Mouse (Mus musculus) midbrain, embryonic 14.5 days (tissue): Measurements from ENCODE around the gene Ppp2ca. TPM values are rescaled to one million over a fixed set of nuclear protein-coding genes. Genes with fewer than 3 reads are reported as not detected.
"Not testable (repeated sequence)": the region's sequence is repeated elsewhere in the genome, so short reads cannot be mapped to it uniquely, and the experiment has no call there.

Source experiments
- ATAC-seq: fragments of 200-750 bp; cut with Nextera tagmentation; 2 replicates; pipeline ENCODE4 v1.8.0; 2017; ENCODE audit warnings: moderate number of reproducible peaks, moderate library complexity; ENCODE audit not compliant: low FRiP score, low TSS enrichment
- DNase-seq: peaks from one replicate; pipeline ENCODE4 v3.0.0-alpha.2; 2015
- H3K27ac ChIP-seq: fragments of 300-500 bp; sonication (generic); replicated peaks from 2 replicates; pipeline ENCODE4 v1.5.1; 2014; ENCODE audit warnings: mild to moderate bottlenecking, low read depth, low read length, moderate library complexity
- H3K27me3 ChIP-seq: fragments of 300-500 bp; sonication (generic); 2 replicates; pipeline ENCODE4 v1.6.1; 2014; ENCODE audit warnings: low read length, control low read depth, mixed read lengths; ENCODE audit not compliant: control insufficient read depth, insufficient read depth
- H3K36me3 ChIP-seq: fragments of 300-500 bp; sonication (generic); 2 replicates; pipeline ENCODE4 v1.6.1; 2014; ENCODE audit warnings: low read length, control low read depth; ENCODE audit not compliant: control insufficient read depth, insufficient read depth
- H3K4me1 ChIP-seq: fragments of 300-500 bp; sonication (generic); 2 replicates; pipeline ENCODE4 v1.6.1; 2014; ENCODE audit warnings: mild to moderate bottlenecking, antibody characterized with exemption, low read length, control low read depth; ENCODE audit not compliant: control insufficient read depth, insufficient read depth
- H3K4me2 ChIP-seq: fragments of 300-500 bp; sonication (generic); 2 replicates; pipeline ENCODE4 v1.6.1; 2014; ENCODE audit warnings: mild to moderate bottlenecking, low read length, moderate library complexity
- H3K4me3 ChIP-seq: fragments of 300-500 bp; sonication (generic); replicated peaks from 2 replicates; pipeline ENCODE4 v1.5.1; 2014; ENCODE audit warnings: low read depth, low read length
- H3K9ac ChIP-seq: fragments of 300-500 bp; sonication (generic); replicated peaks from 2 replicates; pipeline ENCODE4 v1.6.1; 2014; ENCODE audit warnings: mild to moderate bottlenecking, low read length, moderate library complexity
- H3K9me3 ChIP-seq: fragments of 300-500 bp; sonication (generic); 2 replicates; pipeline ENCODE4 v1.6.1; 2016; ENCODE audit warnings: low read length, control low read depth, mixed read lengths; ENCODE audit not compliant: control insufficient read depth
- WGBS: fragments of 180-500 bp; shearing (Covaris S2); extraction: QIAGEN DNeasy Blood & Tissue Kit; methylation state at CpG from one replicate; pipeline ENCODE4 v1.1.7; 2014; 5-methylcytosine and 5-hydroxymethylcytosine counted together
- polyA plus RNA-seq: library from polyadenylated mRNA; unstranded; fragments of >200 nt; fragmentation: Nextera tagmentation; extraction: Ambion mirVana; gene quantifications from 2 replicates; pipeline ENCODE4 v1.2.1, GENCODE M21; 2014

Gene Ppp2ca
- polyA plus RNA-seq, 1 experiment from 2014 or later = 162 TPM

- peaks cover 84% of the 10 kb centered on the region for H3K36me3 ChIP-seq
- WGBS = 97% methylated on average over 7 of the region's 7 CpGs
- no peak overlapping the region for H3K4me3 ChIP-seq
- DNase-seq = no peak
- H3K4me2 ChIP-seq = no peak overlapping the region
- H3K27ac ChIP-seq = no peak overlapping the region
- no peaks in the 10 kb centered on the region for H3K27me3 ChIP-seq
- H3K9ac ChIP-seq = no peak overlapping the region
- no peaks in the 10 kb centered on the region for H3K4me1 ChIP-seq
- no peaks in the 10 kb centered on the region for H3K9me3 ChIP-seq
- ATAC-seq = no peak
Observed at GRCm38 (mm10) chr11:52117156-52117555, 18.7 kb downstream of the Ppp2ca start.

DNA sequence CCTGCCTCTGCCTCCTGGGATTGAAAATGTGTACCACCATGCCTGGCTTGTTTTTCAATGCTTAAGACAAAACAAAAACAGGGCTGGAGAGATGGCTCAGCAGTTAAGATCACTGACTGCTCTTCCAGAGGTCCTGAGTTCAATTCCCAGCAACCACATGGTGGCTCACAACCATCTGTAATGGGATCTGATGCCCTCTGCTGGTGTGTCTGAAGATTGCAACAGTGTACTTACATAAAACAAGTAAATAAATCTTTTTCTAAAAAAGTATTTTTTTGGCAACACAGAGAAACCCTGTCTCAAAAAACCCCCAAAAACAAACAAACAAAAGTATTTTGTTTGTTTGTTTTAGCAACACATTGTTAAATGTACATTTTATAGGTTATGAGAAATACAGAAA is 21.9 kb downstream of the Ppp2ca start:
- H3K4me2 ChIP-seq, H3K9me3 ChIP-seq, DNase-seq, H3K9ac ChIP-seq, H3K27me3 ChIP-seq, ATAC-seq, H3K4me1 ChIP-seq, H3K4me3 ChIP-seq, H3K27ac ChIP-seq: not testable (repeated sequence)
- peaks cover 88% of the 10 kb centered on the region for H3K36me3 ChIP-seq

- 93% methylated on average over 6 of the region's 6 CpGs for WGBS
- H3K27ac ChIP-seq = no peak overlapping the region
- no peak overlapping the region for H3K4me2 ChIP-seq
- no peaks in the 10 kb centered on the region for H3K4me1 ChIP-seq
- H3K4me3 ChIP-seq = no peak overlapping the region
- no peaks in the 10 kb centered on the region for H3K27me3 ChIP-seq
- DNase-seq (no peak), ATAC-seq (no peak)
- H3K9me3 ChIP-seq = no peaks in the 10 kb centered on the region
- peaks cover 79% of the 10 kb centered on the region for H3K36me3 ChIP-seq
- H3K9ac ChIP-seq = no peak overlapping the region
Observed at GRCm38 (mm10) chr11:52122045-52122444, 23.6 kb downstream of the Ppp2ca start.

DNA sequence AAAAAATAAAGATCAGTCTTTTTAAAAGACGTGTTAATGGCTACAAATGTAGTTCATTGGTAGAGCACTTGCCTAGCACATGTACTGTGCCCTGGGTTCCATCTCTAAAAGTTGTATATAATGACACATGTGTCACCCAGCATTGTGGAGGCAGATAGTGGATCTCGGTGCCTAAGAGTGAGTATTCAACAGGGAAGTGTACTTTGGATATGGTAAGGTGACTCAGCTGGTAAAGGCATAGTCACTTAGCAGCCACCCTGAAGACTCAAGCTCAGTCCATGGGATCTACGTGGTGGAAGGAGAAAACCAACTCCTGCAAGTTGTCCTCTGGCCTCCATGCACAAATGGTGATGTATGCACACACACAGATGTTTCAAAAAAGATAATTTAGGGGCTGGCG is 26.0 kb downstream of the Ppp2ca start:
- Histone ChIP-seq H3K4me2 (no peak overlapping the region), H3K27me3 (no peaks in the 10 kb centered on the region), H3K27ac (no peak overlapping the region), H3K4me3 (no peak overlapping the region), H3K36me3 (peaks cover 60% of the 10 kb centered on the region), H3K9me3 (no peaks in the 10 kb centered on the region), H3K4me1 (no peaks in the 10 kb centered on the region), H3K9ac (no peak overlapping the region)
- ATAC-seq (no peak), DNase-seq (no peak)
- 95% methylated on average over 4 of the region's 4 CpGs for WGBS

DNA sequence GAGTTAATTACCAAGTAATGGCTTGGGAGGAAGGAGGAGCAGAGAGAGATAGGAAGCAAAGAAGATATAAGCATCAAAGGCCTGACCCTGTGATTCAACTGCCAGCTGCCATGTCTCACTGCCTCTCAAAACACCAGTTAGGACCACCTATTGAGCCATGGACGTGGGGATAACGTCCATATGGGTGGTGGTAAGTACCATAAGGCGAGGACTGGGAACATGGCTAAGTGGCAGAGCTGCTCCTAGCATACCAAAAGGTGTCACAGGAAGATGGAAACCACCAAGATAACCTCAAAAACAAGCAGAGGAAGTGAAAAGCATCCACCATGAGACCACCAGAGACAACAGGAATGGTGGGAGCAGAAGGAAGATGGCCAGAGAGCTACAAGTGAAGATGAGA is 28.7 kb downstream of the Ppp2ca start:
- no peak overlapping the region for H3K9ac ChIP-seq
- H3K4me2 ChIP-seq = no peak overlapping the region
- no peaks in the 10 kb centered on the region for H3K4me1 ChIP-seq
- WGBS = 67% methylated on average over 3 of the region's 3 CpGs
- H3K27me3 ChIP-seq = no peaks in the 10 kb centered on the region
- H3K9me3 ChIP-seq = no peaks in the 10 kb centered on the region
- ATAC-seq = no peak
- no peak for DNase-seq
- H3K27ac ChIP-seq = no peak overlapping the region
- H3K4me3 ChIP-seq = no peak overlapping the region
- H3K36me3 ChIP-seq = peaks cover 35% of the 10 kb centered on the region

DNA sequence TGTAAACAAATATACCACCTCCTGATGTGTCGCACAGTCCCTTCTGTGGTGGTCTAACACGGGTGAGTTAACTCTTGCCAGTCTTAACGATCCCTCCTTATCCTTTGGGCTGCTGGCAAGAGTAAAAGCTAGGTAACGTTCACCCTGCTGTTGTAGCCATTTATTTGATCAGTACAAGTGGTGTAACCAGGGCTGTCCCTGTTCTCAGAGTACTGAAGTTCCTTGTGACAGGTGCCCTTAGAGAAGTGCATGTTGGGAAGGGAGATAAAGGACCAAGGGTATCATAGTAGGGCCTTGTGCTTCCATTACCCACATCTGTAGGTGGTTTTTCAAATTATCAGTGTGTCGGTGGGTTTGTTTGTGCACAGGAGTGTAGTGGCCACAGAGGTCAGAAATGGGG is 29.3 kb downstream of the Ppp2ca start:
- WGBS = 74% methylated on average over 5 of the region's 5 CpGs
- ATAC-seq = no peak

GRCm38 (mm10) chr11:52128316-52129061 is 30.0 kb downstream of the Ppp2ca start:
- Histone ChIP-seq H3K27ac (no peak overlapping the region), H3K4me2 (no peak overlapping the region), H3K36me3 (peaks cover 25% of the 10 kb centered on the region), H3K9me3 (no peaks in the 10 kb centered on the region), H3K4me3 (no peak overlapping the region), H3K9ac (no peak overlapping the region), H3K27me3 (no peaks in the 10 kb centered on the region), H3K4me1 (no peaks in the 10 kb centered on the region)
- no peak for ATAC-seq
- 71% methylated on average over 5 of the region's 5 CpGs for WGBS
- DNase-seq = no peak

More for the DNA sequence above, 29.3 kb downstream of the Ppp2ca start:
- H3K9ac ChIP-seq = no peak overlapping the region
- no peak overlapping the region for H3K4me2 ChIP-seq
- no peak overlapping the region for H3K4me3 ChIP-seq
- no peak overlapping the region for H3K27ac ChIP-seq
- peaks cover 30% of the 10 kb centered on the region for H3K36me3 ChIP-seq
- no peaks in the 10 kb centered on the region for H3K9me3 ChIP-seq
- no peaks in the 10 kb centered on the region for H3K4me1 ChIP-seq
- no peaks in the 10 kb centered on the region for H3K27me3 ChIP-seq
- no peak for DNase-seq

- peaks cover 20% of the 10 kb centered on the region for H3K36me3 ChIP-seq
- ATAC-seq = no peak
- no peaks in the 10 kb centered on the region for H3K4me1 ChIP-seq
- no peak overlapping the region for H3K4me3 ChIP-seq
- 0 out of 2 replicates have a peak overlapping the region, but pooled peaks have one; percentile 8 for H3K27ac ChIP-seq
- H3K9me3 ChIP-seq = no peaks in the 10 kb centered on the region
- no peak overlapping the region for H3K4me2 ChIP-seq
- H3K27me3 ChIP-seq = no peaks in the 10 kb centered on the region
- no peak for DNase-seq
- WGBS = 32% methylated on average over 3 of the region's 3 CpGs
- no peak overlapping the region for H3K9ac ChIP-seq
Observed at GRCm38 (mm10) chr11:52129171-52129570, 30.7 kb downstream of the Ppp2ca start.
